Mouse (Mus musculus): Measurements from ENCODE around the gene Ly6g6f.

GRCm38 (mm10) chr17:35104079-35104478 is 18.7 kb upstream of the Ly6g6f start:
- no peak for TF ChIP-seq CTCF (IDR thresholded peaks at IDR 0.05; ENCODE audit: low read depth, low read length)
- TF ChIP-seq POLR2A (IDR thresholded peaks at IDR 0.05; ENCODE audit: extremely low read depth, insufficient read depth, low read length) = no peak

Data from liver, adult 2 months (tissue).